Mouse (Mus musculus): ENCODE results near the gene Ndufs5. TPM values are rescaled to one million over a fixed set of nuclear protein-coding genes. Genes with fewer than 3 reads are reported as not detected.

Gene Ndufs5
- total RNA-seq (2021), result 100 to 1,000 TPM; 134 to 138 TPM

- intact Hi-C loops (cut with DNase I), result no loop called here
- DNase-seq, result peak; percentile 97
Observed at GRCm38 (mm10) chr4:123717574-123718433, at the start of gene Ndufs5. Gene Ndufs5, minus strand, starts transcription at chr4:123718202.

GRCm38 (mm10) chr4:123765071-123765470 is 47.1 kb upstream of the Ndufs5 start:
- no peak for DNase-seq
- intact Hi-C loops (cut with DNase I), result no loop called here

DNA sequence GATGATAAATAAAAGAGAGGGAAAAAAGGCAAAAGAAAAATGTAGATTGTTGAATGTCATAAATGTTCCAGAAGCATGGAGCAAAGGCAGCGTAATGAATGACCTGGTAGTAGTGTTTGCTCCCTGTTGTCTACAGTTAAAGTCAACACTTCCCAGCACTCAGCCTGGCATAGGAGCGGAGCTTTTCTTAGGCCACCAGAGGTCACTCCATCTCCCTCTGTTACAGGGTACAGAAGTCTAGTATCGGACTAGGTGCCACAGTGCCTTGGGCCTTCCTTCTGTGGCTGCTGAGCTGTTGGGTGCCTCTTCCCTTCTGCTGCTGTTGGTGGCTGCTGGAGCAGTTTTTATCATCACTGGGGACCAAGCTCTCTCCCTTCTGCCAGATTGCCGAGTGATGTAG is 40.3 kb upstream of the Ndufs5 start:
- intact Hi-C loops (cut with DNase I), result no loop called here
- DNase-seq, result no peak

- intact Hi-C loops (cut with DNase I), result no loop called here
- peak; percentile 40 for DNase-seq
Observed at GRCm38 (mm10) chr4:123750707-123751312, 32.8 kb upstream of the Ndufs5 start.

GRCm38 (mm10) chr4:123750152-123750651 is 32.2 kb upstream of the Ndufs5 start, which contains the start of gene Akirin1:
Gene Akirin1, minus strand, starts transcription at chr4:123750345.
- DNase-seq, result peak; percentile 99
- intact Hi-C loops (cut with DNase I), result no loop called here

DNA sequence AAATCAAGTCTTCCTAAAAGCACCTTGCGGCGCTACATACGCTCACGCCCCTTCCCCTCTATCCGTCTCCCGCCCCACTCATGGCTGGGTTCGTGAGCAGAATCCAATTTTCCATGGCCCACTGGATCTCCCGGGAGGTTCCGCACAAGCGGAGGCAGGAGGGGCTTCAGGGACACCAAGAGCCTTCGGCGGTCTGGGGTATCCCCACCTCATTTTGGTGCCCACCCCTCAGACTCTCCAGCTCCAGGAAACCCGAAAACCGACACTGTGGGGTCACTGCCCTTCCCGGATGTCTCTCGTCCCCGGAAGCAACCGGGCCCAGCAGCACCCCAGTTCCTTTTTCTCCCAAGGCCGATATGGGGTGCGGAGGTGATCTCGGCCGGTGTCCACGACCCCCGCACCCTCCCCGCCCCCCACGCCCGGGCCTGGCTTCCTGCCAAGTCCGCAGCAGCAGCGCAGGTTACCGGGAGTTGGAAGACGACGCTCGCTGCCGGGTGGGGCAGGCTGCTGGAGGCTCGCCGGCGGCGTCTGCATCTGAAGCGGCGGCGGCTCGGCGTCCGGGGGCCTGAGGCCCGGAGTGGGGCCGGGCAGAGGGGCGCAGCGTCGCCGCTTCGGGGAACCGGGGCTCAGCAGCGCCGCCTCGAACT is 31.6 kb upstream of the Ndufs5 start:
- DNase-seq, result peak; percentile 57
- intact Hi-C loops (cut with DNase I), result loop anchor here (2.0 kb wide), 1 partner anchor 149 kb away; no protein-coding TSS in a partner anchor

DNA sequence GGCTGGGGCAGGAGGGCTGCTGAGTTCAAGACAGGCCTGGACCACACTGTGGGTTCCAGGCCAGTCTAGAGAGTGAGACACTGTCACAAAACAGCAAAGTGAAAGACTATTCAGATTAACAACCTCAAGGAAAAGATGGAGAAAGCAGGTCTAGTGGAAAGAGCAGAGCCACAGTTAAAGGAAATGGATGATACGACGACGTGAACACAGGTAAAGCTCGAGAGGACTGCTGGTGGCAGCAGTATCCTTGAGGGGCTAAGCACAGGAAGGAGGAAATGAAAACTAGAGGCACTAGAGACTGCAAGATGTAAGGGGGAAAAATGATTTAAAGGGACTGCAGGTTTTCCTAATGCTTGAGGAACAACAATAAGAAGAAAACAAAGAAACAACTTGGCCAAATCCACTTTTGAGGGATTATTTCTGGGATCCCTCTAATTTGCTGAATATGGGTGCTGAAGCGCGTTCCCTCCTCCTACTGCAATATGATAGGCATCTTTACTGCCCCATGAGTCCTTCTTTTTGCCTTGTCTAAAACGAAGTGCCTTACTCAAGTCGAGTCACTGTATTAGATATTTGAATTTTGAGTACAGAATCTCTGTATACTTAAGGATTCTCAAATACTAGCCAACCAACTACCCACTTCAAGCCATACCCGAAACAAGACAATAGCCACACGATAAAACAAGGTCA is 30.9 kb upstream of the Ndufs5 start:
- DNase-seq, result no peak
- intact Hi-C loops (cut with DNase I), result loop anchor here (2.0 kb wide), 1 partner anchor 150 kb away; no protein-coding TSS in a partner anchor

DNA sequence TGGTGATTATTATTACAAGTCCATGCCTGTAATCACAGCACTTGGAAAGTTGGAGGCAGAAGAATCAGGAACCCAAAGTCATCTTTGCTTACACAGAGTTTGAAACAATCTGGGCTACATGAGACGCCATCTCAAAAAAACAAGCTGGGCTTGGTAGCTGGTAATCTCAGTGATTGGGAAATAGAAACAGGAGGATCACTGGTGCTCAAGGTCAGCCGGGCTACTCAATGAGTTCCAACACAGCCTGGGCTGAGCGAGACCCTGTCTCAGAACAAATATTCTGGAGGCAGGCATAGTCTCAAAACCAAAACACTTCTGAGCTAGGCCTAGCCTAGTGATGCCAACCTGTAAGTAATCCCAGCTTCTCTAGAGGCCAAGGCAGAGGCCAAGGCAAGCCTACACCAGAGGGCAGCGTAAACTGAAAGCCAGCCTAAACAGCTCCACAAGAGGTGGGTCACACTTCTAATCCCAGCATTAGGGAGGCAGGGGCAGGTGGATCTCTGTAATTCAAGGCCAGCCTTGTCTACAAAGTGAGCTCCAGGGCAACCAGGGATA is 27.3 kb upstream of the Ndufs5 start:
- DNase-seq, result no peak
- intact Hi-C loops (cut with DNase I), result no loop called here

DNA sequence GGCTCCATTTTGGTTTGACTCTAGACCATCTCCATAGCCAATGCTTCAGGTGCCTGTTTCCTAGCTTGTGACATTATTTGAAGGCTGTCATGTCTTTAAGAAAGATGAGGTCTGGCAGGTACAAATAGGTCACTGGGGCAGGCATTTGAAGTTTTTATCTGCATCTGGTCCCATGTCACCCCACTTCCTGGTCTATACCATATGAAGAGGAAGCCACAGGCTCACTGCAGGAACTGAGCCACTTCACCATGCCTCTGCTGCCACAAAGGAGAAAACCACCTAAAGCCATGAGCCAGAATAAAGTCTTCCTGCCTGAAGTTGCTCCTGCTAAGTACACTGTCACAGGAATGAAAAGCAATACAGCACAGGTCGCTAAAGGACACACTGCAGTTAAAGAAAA is 24.9 kb upstream of the Ndufs5 start:
- DNase-seq, result no peak
- intact Hi-C loops (cut with DNase I), result no loop called here

- intact Hi-C loops (cut with DNase I), result no loop called here
- DNase-seq, result no peak
Observed at GRCm38 (mm10) chr4:123738708-123739107, 20.7 kb upstream of the Ndufs5 start.

- no peak for DNase-seq
- intact Hi-C loops (cut with DNase I), result no loop called here
Observed at GRCm38 (mm10) chr4:123733532-123733931, 15.5 kb upstream of the Ndufs5 start.

DNA sequence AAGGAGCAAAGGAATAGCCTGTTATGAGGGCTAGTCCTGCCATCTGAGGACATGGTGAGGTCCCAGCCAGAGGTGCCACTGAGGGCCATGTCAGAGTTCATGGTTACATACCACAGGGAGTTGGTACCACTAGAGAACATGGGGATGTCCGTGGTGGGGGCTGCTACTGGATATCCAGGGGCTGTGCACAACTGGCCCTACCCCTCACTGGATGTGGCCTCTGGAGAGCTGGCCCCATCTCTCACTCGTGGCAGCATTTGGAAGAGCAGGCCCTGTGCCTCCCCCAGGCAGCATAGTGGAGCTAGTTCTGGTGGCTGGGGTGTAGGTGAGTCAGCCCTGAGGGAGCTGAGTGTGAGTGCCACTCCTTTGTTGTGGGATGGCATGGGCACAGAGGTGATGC is 14.9 kb upstream of the Ndufs5 start:
- intact Hi-C loops (cut with DNase I), result no loop called here
- no peak for DNase-seq

GRCm38 (mm10) chr4:123732163-123732910 is 14.3 kb upstream of the Ndufs5 start:
- intact Hi-C loops (cut with DNase I), result no loop called here
- peak; percentile 9 for DNase-seq

- intact Hi-C loops (cut with DNase I), result no loop called here
- no peak for DNase-seq
Observed at GRCm38 (mm10) chr4:123721761-123722160, 3.8 kb upstream of the Ndufs5 start.

- intact Hi-C loops (cut with DNase I), result no loop called here
Observed at GRCm38 (mm10) chr4:123718434-123718780, 405 bp upstream of the Ndufs5 start.

DNA sequence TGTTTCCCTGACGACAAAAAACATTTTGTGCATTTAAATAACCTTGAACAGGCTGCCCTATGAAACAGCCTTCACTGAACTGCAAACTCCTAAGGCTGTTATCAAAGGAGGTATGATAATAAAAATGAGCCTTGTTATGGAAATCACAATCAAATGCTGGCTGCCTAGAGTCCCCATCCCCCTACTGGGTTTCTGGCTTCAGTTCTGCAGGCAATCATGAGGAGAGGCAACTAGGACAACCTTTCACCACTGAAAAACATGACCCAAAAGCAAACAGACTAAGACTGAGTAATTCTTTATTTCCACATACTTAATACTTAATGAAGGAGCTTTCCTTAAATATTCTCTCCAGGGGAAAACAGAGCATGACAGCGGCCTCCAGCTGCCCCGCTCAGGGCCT is 5.6 kb downstream of the Ndufs5 start:
- intact Hi-C loops (cut with DNase I), result no loop called here
- no peak for DNase-seq

More at GRCm38 (mm10) chr4:123718434-123718780, 405 bp upstream of the Ndufs5 start:
- DNase-seq, result no peak

DNA sequence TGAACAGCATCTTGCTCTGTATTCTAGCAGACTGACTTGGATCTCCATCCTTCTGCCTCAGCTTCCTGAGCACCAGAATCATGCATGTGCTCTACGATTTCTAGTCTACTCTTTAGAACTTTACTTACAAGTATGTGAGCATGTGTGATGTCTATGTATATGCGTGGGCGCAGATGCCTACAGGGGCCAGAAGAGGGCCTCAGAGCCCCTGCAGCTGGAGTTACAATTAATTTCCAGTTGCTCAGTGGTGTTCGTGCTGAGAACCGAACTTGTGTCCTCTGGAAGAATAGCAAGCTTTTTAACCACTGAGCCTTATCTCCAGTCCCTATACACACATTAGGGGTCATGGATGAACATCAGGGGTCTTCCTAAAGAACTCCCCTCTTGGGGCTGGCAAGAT is 10.7 kb downstream of the Ndufs5 start:
- intact Hi-C loops (cut with DNase I), result no loop called here
- DNase-seq, result no peak

GRCm38 (mm10) chr4:123705340-123705739 is 12.7 kb downstream of the Ndufs5 start:
- intact Hi-C loops (cut with DNase I), result no loop called here
- no peak for DNase-seq

- intact Hi-C loops (cut with DNase I), result no loop called here
- no peak for DNase-seq
Observed at GRCm38 (mm10) chr4:123693384-123693783, 24.6 kb downstream of the Ndufs5 start.

DNA sequence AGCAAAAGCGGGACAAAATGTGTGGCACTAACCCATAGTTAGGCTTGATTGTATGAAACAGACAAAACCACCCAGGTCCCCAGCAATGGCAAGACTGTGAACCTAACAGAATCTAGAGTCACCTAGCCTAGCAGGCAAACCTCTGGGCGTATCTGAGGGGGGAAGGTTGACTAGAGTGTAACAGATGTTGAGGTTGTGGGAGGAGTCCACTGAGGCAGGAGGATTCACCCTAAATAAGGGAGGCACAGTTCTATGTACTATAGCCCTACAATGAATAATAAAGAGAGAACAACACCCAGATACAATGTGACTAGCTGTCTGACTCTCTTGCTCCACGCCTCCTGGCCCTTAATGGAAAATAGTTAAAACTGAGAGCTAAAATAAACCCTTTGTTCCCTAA is 25.9 kb downstream of the Ndufs5 start:
- DNase-seq, result no peak
- intact Hi-C loops (cut with DNase I), result no loop called here
